Mouse (Mus musculus) brain, embryonic 14.5 days (tissue): ENCODE measurements around the gene Lysmd2.

Source experiments
- CTCF ChIP-seq: fragments of 200-500 bp; IDR thresholded peaks from 2 replicates; pipeline ENCODE4 v1.5.1; 2012; ENCODE audit warnings: inconsistent platforms, mild to moderate bottlenecking, moderate library complexity, borderline replicate concordance; ENCODE audit not compliant: insufficient read depth, insufficient read length; ENCODE audit errors: extremely low read depth
- POLR2A ChIP-seq: fragments of 200-500 bp; IDR thresholded peaks from 2 replicates; pipeline ENCODE4 v1.6.1; 2012; ENCODE audit warnings: mild to moderate bottlenecking, inconsistent platforms, borderline replicate concordance; ENCODE audit not compliant: poor library complexity, insufficient read depth, insufficient read length, severe bottlenecking; ENCODE audit errors: extremely low read depth

- TF ChIP-seq CTCF = no peak
- no peak for TF ChIP-seq POLR2A
Observed at GRCm38 (mm10) chr9:75633603-75634002, 8.1 kb downstream of the Lysmd2 start.
